Mouse (Mus musculus): ENCODE results near the gene Krt33a. TPM values are rescaled to one million over a fixed set of nuclear protein-coding genes. Genes with fewer than 3 reads are reported as not detected.

Krt33a gene
- 0.02 TPM for polyA plus RNA-seq (2012; fragmentation: generic; extraction: Trizol)
- long read RNA-seq, experiment 1 = 0 reads
- long read RNA-seq, experiment 2 = 0 reads

DNA sequence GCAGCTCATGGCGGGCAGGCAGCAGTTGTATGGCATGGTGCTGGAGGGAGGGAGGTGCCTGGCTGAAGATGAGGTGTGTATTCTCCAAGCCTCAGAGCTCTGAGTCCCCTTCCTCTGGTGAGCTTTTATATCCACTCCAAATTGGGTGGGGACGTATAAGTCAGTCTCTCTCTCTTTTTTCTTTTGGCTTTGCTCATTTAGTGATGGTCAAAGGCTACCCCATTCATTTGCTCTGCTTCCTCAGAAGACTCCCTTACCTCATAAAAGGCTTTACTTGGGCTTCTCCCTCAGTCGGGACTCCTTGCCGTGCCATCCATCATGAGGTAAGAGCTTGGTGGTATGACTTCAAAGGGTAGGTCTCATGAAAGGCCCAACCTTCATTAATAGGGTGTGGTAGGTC, at the start of gene Krt33a:
TSS of gene Krt33a (minus strand) at position 101 of the 400 bp plus-strand sequence.
- H3K79me3 ChIP-seq (ENCODE audit: low read depth) = no peaks in the 10 kb centered on the region
- no peaks in the 10 kb centered on the region for H3K36me3 ChIP-seq (ENCODE audit: control insufficient read depth, insufficient read depth)
- no peak for TF ChIP-seq MYOG (IDR thresholded peaks at IDR 0.05; ENCODE audit: control insufficient read depth, extremely low read depth, insufficient read length)
- no peak for TF ChIP-seq FOSL1 (IDR thresholded peaks at IDR 0.05; ENCODE audit: insufficient read depth, low read length, poor library complexity, severe bottlenecking)
- TF ChIP-seq USF1 (IDR thresholded peaks at IDR 0.05; ENCODE audit: low read depth) = no peak
- no peak for TF ChIP-seq MAX (IDR thresholded peaks at IDR 0.05)
- TF ChIP-seq CEBPB (IDR thresholded peaks at IDR 0.05; ENCODE audit: low read depth) = no peak
- no peak for TF ChIP-seq MYOD1 (IDR thresholded peaks at IDR 0.05; ENCODE audit: control insufficient read depth, insufficient read length, low read depth)
- TF ChIP-seq CTCF (IDR thresholded peaks at IDR 0.05; ENCODE audit: control insufficient read depth, insufficient read depth, insufficient read length) = no peak
- H3ac ChIP-seq (ENCODE audit: control insufficient read depth, insufficient read length, low read depth) = no peak within 1 kb of the TSS
- H3K27me3 ChIP-seq (ENCODE audit: control insufficient read depth, insufficient read depth, insufficient read length) = no peaks in the 10 kb centered on the region
- H3K79me2 ChIP-seq (ENCODE audit: control insufficient read depth, insufficient read depth) = no peaks in the 10 kb centered on the region
- H3K4me3 ChIP-seq (ENCODE audit: insufficient read depth, poor library complexity, severe bottlenecking) = no peak within 1 kb of the TSS

DNA sequence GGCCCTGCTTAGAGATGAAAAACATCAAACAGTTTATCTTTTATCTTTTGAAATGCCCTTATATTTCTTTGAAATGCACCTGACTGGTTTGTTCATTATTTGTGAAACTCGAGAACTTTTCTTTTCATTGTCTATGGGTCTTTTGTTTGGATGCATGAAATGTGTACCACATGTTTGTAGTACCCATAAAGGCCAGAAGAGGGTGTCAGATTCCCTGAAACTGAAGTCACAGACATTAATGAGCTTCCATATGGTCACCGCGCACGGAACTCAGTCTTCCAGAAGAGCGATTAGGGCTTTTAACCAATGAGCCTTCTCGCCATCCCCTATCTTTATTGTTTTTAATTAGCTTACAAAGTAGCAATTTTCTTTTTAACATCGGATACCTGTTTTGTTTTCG, 42.9 kb upstream of the Krt33a start:
- Histone ChIP-seq H3K36me3 (ENCODE audit: control insufficient read depth, insufficient read depth) (no peaks in the 10 kb centered on the region), H3K79me3 (ENCODE audit: low read depth) (no peaks in the 10 kb centered on the region), H3K4me3 (ENCODE audit: insufficient read depth, poor library complexity, severe bottlenecking) (no peak overlapping the region), H3K27me3 (ENCODE audit: control insufficient read depth, insufficient read depth, insufficient read length) (no peaks in the 10 kb centered on the region), H3ac (ENCODE audit: control insufficient read depth, insufficient read length, low read depth) (no peak overlapping the region), H3K79me2 (ENCODE audit: control insufficient read depth, insufficient read depth) (no peaks in the 10 kb centered on the region)
- TF ChIP-seq FOSL1 (IDR thresholded peaks at IDR 0.05; ENCODE audit: insufficient read depth, low read length, poor library complexity, severe bottlenecking) (no peak), CEBPB (IDR thresholded peaks at IDR 0.05; ENCODE audit: low read depth) (no peak), CTCF (IDR thresholded peaks at IDR 0.05; ENCODE audit: control insufficient read depth, insufficient read depth, insufficient read length) (no peak), USF1 (IDR thresholded peaks at IDR 0.05; ENCODE audit: low read depth) (no peak), MAX (IDR thresholded peaks at IDR 0.05) (no peak), MYOG (IDR thresholded peaks at IDR 0.05; ENCODE audit: control insufficient read depth, extremely low read depth, insufficient read length) (no peak), MYOD1 (IDR thresholded peaks at IDR 0.05; ENCODE audit: control insufficient read depth, insufficient read length, low read depth) (no peak)

DNA sequence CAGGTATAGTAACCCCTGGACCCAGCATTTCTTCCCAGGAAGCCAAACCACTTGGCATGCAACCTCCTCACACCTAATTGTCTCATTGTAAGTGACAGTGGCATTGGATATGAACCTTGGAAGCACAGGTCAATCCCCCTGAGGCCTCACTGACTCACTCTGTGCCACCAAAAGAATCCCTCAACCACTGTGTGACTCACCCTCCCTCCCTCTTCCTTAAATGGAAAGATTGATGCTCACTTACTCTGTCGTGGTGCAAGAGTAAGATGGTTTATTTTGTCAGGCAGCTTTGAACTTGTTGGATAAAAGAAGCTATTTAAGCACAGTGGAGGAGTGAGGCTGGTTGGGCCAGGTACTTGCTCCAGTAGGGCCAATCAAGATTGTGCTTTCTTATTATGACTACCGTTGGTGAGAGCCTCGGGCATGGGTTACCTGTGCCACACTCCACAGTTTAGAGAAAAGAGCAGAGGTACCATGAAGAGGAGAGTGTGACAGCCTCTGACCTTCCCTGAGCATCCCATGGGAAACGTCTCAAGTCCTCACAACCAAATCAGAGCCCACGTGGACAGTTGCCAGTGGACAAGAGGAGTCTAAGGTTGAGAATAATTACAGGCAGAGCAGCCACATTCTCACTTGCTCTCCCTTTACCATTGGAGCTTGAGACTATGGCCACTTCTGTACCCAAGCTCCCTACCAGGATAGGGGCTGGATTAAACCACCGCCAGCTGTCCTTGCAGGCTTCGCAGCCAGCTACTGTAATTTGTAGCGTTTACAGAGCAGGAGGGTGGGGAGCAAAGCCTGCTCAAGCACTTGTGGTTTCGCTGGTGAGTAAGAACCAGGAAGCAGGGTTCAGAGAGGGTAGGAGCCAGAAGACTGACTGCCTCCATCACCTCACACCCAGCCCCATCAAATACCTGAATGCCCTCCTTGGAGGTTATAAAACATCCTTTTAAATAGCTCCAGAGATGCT, 40.0 kb upstream of the Krt33a start:
- Histone ChIP-seq H3K36me3 (ENCODE audit: control insufficient read depth, insufficient read depth) (no peaks in the 10 kb centered on the region), H3ac (ENCODE audit: control insufficient read depth, insufficient read length, low read depth) (peak overlapping the region; percentile 43), H3K4me3 (ENCODE audit: insufficient read depth, poor library complexity, severe bottlenecking) (no peak overlapping the region), H3K79me3 (ENCODE audit: low read depth) (no peaks in the 10 kb centered on the region), H3K79me2 (ENCODE audit: control insufficient read depth, insufficient read depth) (no peaks in the 10 kb centered on the region), H3K27me3 (ENCODE audit: control insufficient read depth, insufficient read depth, insufficient read length) (no peaks in the 10 kb centered on the region)
- TF ChIP-seq CTCF (IDR thresholded peaks at IDR 0.05; ENCODE audit: control insufficient read depth, insufficient read depth, insufficient read length) (no peak), MYOD1 (IDR thresholded peaks at IDR 0.05; ENCODE audit: control insufficient read depth, insufficient read length, low read depth) (peak; percentile 72), USF1 (IDR thresholded peaks at IDR 0.05; ENCODE audit: low read depth) (no peak), CEBPB (IDR thresholded peaks at IDR 0.05; ENCODE audit: low read depth) (peak; percentile 69), FOSL1 (IDR thresholded peaks at IDR 0.05; ENCODE audit: insufficient read depth, low read length, poor library complexity, severe bottlenecking) (peak; percentile 99), MAX (IDR thresholded peaks at IDR 0.05) (no peak), MYOG (IDR thresholded peaks at IDR 0.05; ENCODE audit: control insufficient read depth, extremely low read depth, insufficient read length) (no peak)

DNA sequence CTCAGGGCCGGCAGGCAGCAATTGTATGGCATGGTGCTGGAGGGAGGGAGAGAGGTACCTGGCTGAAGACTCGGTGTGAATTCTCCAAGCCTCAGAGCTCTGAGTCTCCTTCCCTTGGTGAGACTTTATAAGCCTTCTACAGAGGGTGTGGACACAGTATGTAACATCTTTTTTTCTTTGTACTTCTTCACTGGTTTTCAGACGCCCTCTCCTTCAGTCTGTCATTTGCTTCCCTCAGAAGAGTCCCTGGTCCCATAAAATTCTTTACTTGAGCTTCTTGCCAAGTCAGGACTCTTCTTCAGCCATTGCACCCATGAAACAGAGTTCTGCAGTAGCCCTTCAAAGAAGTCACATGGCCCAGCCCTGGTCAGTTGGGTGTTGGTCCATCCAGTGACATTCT, 34.4 kb upstream of the Krt33a start, which contains the start of gene Krt31:
TSS of gene Krt31 (minus strand) at position 101 of the 400 bp plus-strand sequence.
- H3K36me3 ChIP-seq (ENCODE audit: control insufficient read depth, insufficient read depth) = no peaks in the 10 kb centered on the region
- TF ChIP-seq FOSL1 (IDR thresholded peaks at IDR 0.05; ENCODE audit: insufficient read depth, low read length, poor library complexity, severe bottlenecking) (no peak), CEBPB (IDR thresholded peaks at IDR 0.05; ENCODE audit: low read depth) (no peak), MYOG (IDR thresholded peaks at IDR 0.05; ENCODE audit: control insufficient read depth, extremely low read depth, insufficient read length) (no peak), MYOD1 (IDR thresholded peaks at IDR 0.05; ENCODE audit: control insufficient read depth, insufficient read length, low read depth) (no peak), USF1 (IDR thresholded peaks at IDR 0.05; ENCODE audit: low read depth) (no peak), MAX (IDR thresholded peaks at IDR 0.05) (no peak)
- H3K79me3 ChIP-seq (ENCODE audit: low read depth) = no peaks in the 10 kb centered on the region
- no peak within 1 kb of the TSS for H3K4me3 ChIP-seq (ENCODE audit: insufficient read depth, poor library complexity, severe bottlenecking)
- H3K79me2 ChIP-seq (ENCODE audit: control insufficient read depth, insufficient read depth) = no peaks in the 10 kb centered on the region
- no peak within 1 kb of the TSS for H3ac ChIP-seq (ENCODE audit: control insufficient read depth, insufficient read length, low read depth)
- H3K27me3 ChIP-seq (ENCODE audit: control insufficient read depth, insufficient read depth, insufficient read length) = no peaks in the 10 kb centered on the region

DNA sequence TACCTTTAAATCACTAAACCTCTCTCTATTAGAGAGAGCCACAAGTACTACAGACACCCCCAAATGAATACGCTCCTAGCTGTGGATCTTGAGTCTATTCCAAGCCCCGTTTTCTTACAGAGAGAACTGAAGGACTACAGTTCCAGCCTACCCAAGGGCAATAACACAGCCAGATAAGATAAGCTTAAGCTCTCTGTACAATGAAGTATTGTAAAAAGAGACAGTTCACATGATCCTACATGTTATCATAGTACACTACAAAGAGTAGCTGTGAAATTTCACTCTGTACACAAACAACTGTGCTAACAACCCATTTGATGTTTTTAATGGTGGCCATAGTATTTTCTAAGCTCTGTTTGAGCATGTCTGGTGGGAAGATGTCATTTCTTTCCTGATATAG, 31.2 kb upstream of the Krt33a start:
- H3ac ChIP-seq (ENCODE audit: control insufficient read depth, insufficient read length, low read depth) = no peak overlapping the region
- no peak overlapping the region for H3K4me3 ChIP-seq (ENCODE audit: insufficient read depth, poor library complexity, severe bottlenecking)
- H3K36me3 ChIP-seq (ENCODE audit: control insufficient read depth, insufficient read depth) = no peaks in the 10 kb centered on the region
- no peaks in the 10 kb centered on the region for H3K79me2 ChIP-seq (ENCODE audit: control insufficient read depth, insufficient read depth)
- no peaks in the 10 kb centered on the region for H3K79me3 ChIP-seq (ENCODE audit: low read depth)
- TF ChIP-seq MYOG (IDR thresholded peaks at IDR 0.05; ENCODE audit: control insufficient read depth, extremely low read depth, insufficient read length) = no peak
- no peak for TF ChIP-seq MAX (IDR thresholded peaks at IDR 0.05)
- TF ChIP-seq CTCF (IDR thresholded peaks at IDR 0.05; ENCODE audit: control insufficient read depth, insufficient read depth, insufficient read length) = no peak
- no peak for TF ChIP-seq CEBPB (IDR thresholded peaks at IDR 0.05; ENCODE audit: low read depth)
- no peak for TF ChIP-seq MYOD1 (IDR thresholded peaks at IDR 0.05; ENCODE audit: control insufficient read depth, insufficient read length, low read depth)
- TF ChIP-seq USF1 (IDR thresholded peaks at IDR 0.05; ENCODE audit: low read depth) = no peak
- TF ChIP-seq FOSL1 (IDR thresholded peaks at IDR 0.05; ENCODE audit: insufficient read depth, low read length, poor library complexity, severe bottlenecking) = no peak
- H3K27me3 ChIP-seq (ENCODE audit: control insufficient read depth, insufficient read depth, insufficient read length) = no peaks in the 10 kb centered on the region
